Mouse (Mus musculus) heart, postnatal 0 days (tissue): ENCODE measurements around the gene Urgcp.
"Not testable (repeated sequence)": the region's sequence is repeated elsewhere in the genome, so short reads cannot be mapped to it uniquely, and the experiment has no call there.

Source experiments
- CTCF ChIP-seq: IDR thresholded peaks from 2 replicates; pipeline ENCODE4 v1.5.1; 2016; ENCODE audit warnings: antibody characterized with exemption, control low read depth, low read depth
- EP300 ChIP-seq: IDR thresholded peaks from 2 replicates; pipeline ENCODE4 v1.6.1; 2016; ENCODE audit warnings: antibody characterized with exemption, low read depth

DNA sequence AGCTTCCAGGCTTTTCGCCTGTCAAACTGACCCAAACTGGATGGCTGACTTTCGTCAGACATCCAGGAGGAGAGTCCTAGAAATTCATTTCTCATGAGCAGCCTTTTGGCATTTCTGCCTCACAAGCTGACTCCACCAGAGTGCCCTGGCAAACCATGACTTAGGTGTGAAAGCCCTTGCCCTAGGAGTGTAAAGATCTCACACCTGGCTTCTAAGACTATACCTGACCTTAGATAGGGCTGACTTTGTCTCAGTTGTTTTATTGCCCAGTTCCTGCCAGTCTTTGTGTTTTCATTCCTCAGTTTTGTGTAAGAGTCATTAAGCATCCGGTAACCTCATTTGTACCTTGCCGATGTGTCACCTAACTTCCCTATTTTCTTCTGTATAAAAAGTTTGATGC is 47.3 kb upstream of the Urgcp start:
- TF ChIP-seq CTCF, EP300: not testable (repeated sequence)
